ENCODE assay signal across 28 mouse cellular contexts in genomic region chr13:92539126-92539525, GRCm38 (mm10). TPM values are rescaled to one million over a fixed set of nuclear protein-coding genes. Genes with fewer than 3 reads are reported as not detected.
DNase-seq lines count a peak whose midpoint lies in the region; ATAC-seq and TF ChIP-seq lines count a peak whose summit lies in the region.
"Had no signal": no experiment of that assay in that cellular context is flagged by ENCODE, and none has a peak within 500 bp of the region (broad histone marks: within the 10 kb centered on the region; RNA-seq: fewer than 3 reads in every experiment).

No protein-coding gene starts in this region.

- H3K9me3 ChIP-seq in hindbrain, postnatal 0 days (ENCODE audit: low read length): no peaks in the 10 kb centered on the region
- no peaks in the 10 kb centered on the region for H3K9me3 ChIP-seq in hindbrain, embryonic 11.5 days (ENCODE audit: control insufficient read depth, low read length)
- H3K9me3 ChIP-seq in neural tube, embryonic 14.5 days (ENCODE audit: control insufficient read depth, low read length): no peaks in the 10 kb centered on the region
- H3K9me3 ChIP-seq in neural tube, embryonic 15.5 days (replicated peaks): no peaks in the 10 kb centered on the region
- H3K9me3 ChIP-seq: embryonic facial prominence, embryonic 12.5 days; embryonic facial prominence, embryonic 15.5 days; forebrain, embryonic 10.5 days; forebrain, embryonic 12.5 days had no signal

- no peak overlapping the region for H3K9ac ChIP-seq in hindbrain, postnatal 0 days (replicated peaks; ENCODE audit: low read length)
- no peak overlapping the region for H3K9ac ChIP-seq in hindbrain, embryonic 11.5 days (ENCODE audit: low read depth, low read length)
- no peak overlapping the region for H3K9ac ChIP-seq in neural tube, embryonic 14.5 days (replicated peaks; ENCODE audit: low read depth, low read length)
- H3K9ac ChIP-seq in neural tube, embryonic 15.5 days (replicated peaks): no peak overlapping the region
- H3K9ac ChIP-seq: embryonic facial prominence, embryonic 12.5 days; embryonic facial prominence, embryonic 15.5 days; forebrain, embryonic 12.5 days had no signal

- no peaks in the 10 kb centered on the region for H3K27me3 ChIP-seq in hindbrain, postnatal 0 days (ENCODE audit: insufficient read depth, low read length)
- H3K27me3 ChIP-seq in hindbrain, embryonic 11.5 days (ENCODE audit: control insufficient read depth, insufficient read depth, low read length): no peaks in the 10 kb centered on the region
- H3K27me3 ChIP-seq in neural tube, embryonic 14.5 days (ENCODE audit: control insufficient read depth, insufficient read depth, low read length): no peaks in the 10 kb centered on the region
- H3K27me3 ChIP-seq in neural tube, embryonic 15.5 days (replicated peaks): no peaks in the 10 kb centered on the region
- H3K27me3 ChIP-seq: embryonic facial prominence, embryonic 12.5 days; embryonic facial prominence, embryonic 15.5 days; forebrain, embryonic 12.5 days; Patski had no signal

- no peak overlapping the region for H3K4me2 ChIP-seq in hindbrain, postnatal 0 days (ENCODE audit: low read depth, low read length)
- H3K4me2 ChIP-seq in hindbrain, embryonic 11.5 days (replicated peaks; ENCODE audit: low read depth, low read length): no peak overlapping the region
- H3K4me2 ChIP-seq in neural tube, embryonic 14.5 days (ENCODE audit: low read depth, low read length): no peak overlapping the region
- no peak overlapping the region for H3K4me2 ChIP-seq in neural tube, embryonic 15.5 days
- H3K4me2 ChIP-seq: embryonic facial prominence, embryonic 12.5 days; embryonic facial prominence, embryonic 15.5 days; forebrain, embryonic 12.5 days had no signal

- H3K27ac ChIP-seq in hindbrain, postnatal 0 days: no peak overlapping the region
- H3K27ac ChIP-seq in hindbrain, embryonic 11.5 days (ENCODE audit: low read depth, low read length): no peak overlapping the region
- no peak overlapping the region for H3K27ac ChIP-seq in neural tube, embryonic 14.5 days (ENCODE audit: low read depth, low read length)
- H3K27ac ChIP-seq in neural tube, embryonic 15.5 days (replicated peaks): no peak overlapping the region
- H3K27ac ChIP-seq: embryonic facial prominence, embryonic 12.5 days; embryonic facial prominence, embryonic 15.5 days; forebrain, embryonic 10.5 days; forebrain, embryonic 12.5 days had no signal

- TF ChIP-seq CTCF in hindbrain, postnatal 0 days (IDR thresholded peaks at IDR 0.05; ENCODE audit: low read depth): no peak

- WGBS in hindbrain, postnatal 0 days: 43% methylated on average over 4 of the region's 4 CpGs
- WGBS in hindbrain, embryonic 11.5 days: 50% methylated on average over 4 of the region's 4 CpGs
- WGBS in neural tube, embryonic 14.5 days: 49% methylated on average over 4 of the region's 4 CpGs
- whole genome bisulfite sequencing in neural tube, embryonic 15.5 days: 38% methylated on average over 4 of the region's 4 CpGs

- DNase-seq in hindbrain, postnatal 0 days (ENCODE audit: low spot score): no peak
- DNase-seq in hindbrain, embryonic 11.5 days (ENCODE audit: low spot score): no peak
- DNase-seq in neural tube, embryonic 10.5 days (ENCODE audit: extremely low spot score, low spot score): no peak
- DNase-seq in c-Kit-positive CD71-positive TER-119-positive erythroid progenitor cells, embryonic 14.5 days (ENCODE audit: low spot score): no peak
- DNase-seq: adrenal gland, adult 8-10 months; adrenal gland, postnatal 14 days; adrenal gland, postnatal 36 days; cerebellum, adult 11 months; cerebellum, adult 18-20 months; cerebellum, adult 8-10 months; cerebellum, adult 9-11 months; cerebellum, postnatal 14 days; cerebellum, postnatal 36 days; embryo, embryonic 11 days had no signal

- no peaks in the 10 kb centered on the region for H3K4me1 ChIP-seq in hindbrain, postnatal 0 days (ENCODE audit: insufficient read depth, low read length)
- no peaks in the 10 kb centered on the region for H3K4me1 ChIP-seq in hindbrain, embryonic 11.5 days (replicated peaks; ENCODE audit: control insufficient read depth, insufficient read depth, low read length)
- no peaks in the 10 kb centered on the region for H3K4me1 ChIP-seq in neural tube, embryonic 14.5 days (ENCODE audit: control insufficient read depth, insufficient read depth, low read length)
- peaks cover 5% of the 10 kb centered on the region; the same call in 1 of the 2 replicates for H3K4me1 ChIP-seq in neural tube, embryonic 15.5 days
- H3K4me1 ChIP-seq: embryonic facial prominence, embryonic 12.5 days; embryonic facial prominence, embryonic 15.5 days; forebrain, embryonic 10.5 days; forebrain, embryonic 12.5 days had no signal

- 0 out of 2 replicates have a peak, but pooled peaks have one; percentile 47 for ATAC-seq in hindbrain, postnatal 0 days
- ATAC-seq in hindbrain, embryonic 11.5 days (ENCODE audit: low FRiP score): no peak
- ATAC-seq in neural tube, embryonic 14.5 days (ENCODE audit: low read depth): peak; percentile 61; the same call in 1 of the 2 replicates
- peak; percentile 80 for ATAC-seq in neural tube, embryonic 15.5 days (ENCODE audit: low FRiP score)
- ATAC-seq: activated CD4-positive, CD25-positive, alpha-beta regulatory T cell, adult 4 months; forebrain, embryonic 14.5 days; forebrain, embryonic 16.5 days; Patski had no signal

- no peaks in the 10 kb centered on the region for H3K36me3 ChIP-seq in hindbrain, postnatal 0 days (ENCODE audit: insufficient read depth, low read length)
- no peaks in the 10 kb centered on the region for H3K36me3 ChIP-seq in hindbrain, embryonic 11.5 days (ENCODE audit: control insufficient read depth, insufficient read depth, low read length)
- no peaks in the 10 kb centered on the region for H3K36me3 ChIP-seq in neural tube, embryonic 14.5 days (ENCODE audit: control insufficient read depth, insufficient read depth, low read length)
- H3K36me3 ChIP-seq in neural tube, embryonic 15.5 days: no peaks in the 10 kb centered on the region
- H3K36me3 ChIP-seq: embryonic facial prominence, embryonic 12.5 days; embryonic facial prominence, embryonic 15.5 days; forebrain, embryonic 10.5 days; forebrain, embryonic 12.5 days had no signal

- H3K4me3 ChIP-seq in hindbrain, postnatal 0 days (ENCODE audit: low read length): no peak overlapping the region
- H3K4me3 ChIP-seq in hindbrain, embryonic 11.5 days (ENCODE audit: low read depth, low read length): no peak overlapping the region
- no peak overlapping the region for H3K4me3 ChIP-seq in neural tube, embryonic 14.5 days (ENCODE audit: low read depth, low read length)
- H3K4me3 ChIP-seq in neural tube, embryonic 15.5 days (replicated peaks): no peak overlapping the region
- H3K4me3 ChIP-seq: embryonic facial prominence, embryonic 12.5 days; embryonic facial prominence, embryonic 15.5 days; erythroblast, embryonic 14.5 days; forebrain, embryonic 10.5 days; forebrain, embryonic 12.5 days had no signal

RNA-seq across cellular contexts. Expression of gene Zfyve16, which starts 8.5 kb away (rescaled TPM):
- 10.6 and 13.5 TPM in 2 replicates for total RNA-seq in hindbrain, postnatal 0 days (2014; rRNA removed)
- polyA plus RNA-seq in hindbrain, postnatal 0 days (2015; fragmentation: Nextera tagmentation; extraction: Ambion mirVana): 5.7 and 6.4 TPM in 2 replicates
- polyA plus RNA-seq in hindbrain, embryonic 11.5 days (2014; fragmentation: Nextera tagmentation; extraction: Ambion mirVana): 10.6 and 15.5 TPM in 2 replicates
- polyA plus RNA-seq in neural tube, embryonic 14.5 days (2014; fragmentation: Nextera tagmentation; extraction: Ambion mirVana): 13.7 and 16.8 TPM in 2 replicates
- polyA plus RNA-seq in neural tube, embryonic 15.5 days (2015; fragmentation: Nextera tagmentation; extraction: Ambion mirVana): 8.7 and 8.9 TPM in 2 replicates

RNA-seq across cellular contexts. Expression of gene Spz1, which starts 36.8 kb away (rescaled TPM):
- not detected in 2 replicates for total RNA-seq in hindbrain, postnatal 0 days (2014; rRNA removed)
- not detected in 2 replicates for polyA plus RNA-seq in hindbrain, postnatal 0 days (2015; fragmentation: Nextera tagmentation; extraction: Ambion mirVana)
- not detected in 2 replicates for polyA plus RNA-seq in hindbrain, embryonic 11.5 days (2014; fragmentation: Nextera tagmentation; extraction: Ambion mirVana)
- polyA plus RNA-seq in neural tube, embryonic 14.5 days (2014; fragmentation: Nextera tagmentation; extraction: Ambion mirVana): not detected in 2 replicates
- polyA plus RNA-seq in neural tube, embryonic 15.5 days (2015; fragmentation: Nextera tagmentation; extraction: Ambion mirVana): not detected in 2 replicates
- total RNA-seq: adrenal gland, adult 18-20 months; adrenal gland, adult 8-10 months; adrenal gland, postnatal 14 days; adrenal gland, postnatal 36 days; common myeloid progenitor, adult 5-6 weeks; MEL had no signal
- polyA plus RNA-seq: activated CD4-positive, CD25-positive, alpha-beta regulatory T cell, adult 4 months; embryonic facial prominence, embryonic 12.5 days; embryonic facial prominence, embryonic 15.5 days; erythroblast, embryonic 14.5 days; forebrain, embryonic 10.5 days; forebrain, embryonic 12.5 days; forebrain, embryonic 14.5 days; forebrain, embryonic 16.5 days; Patski had no signal

RNA-seq across cellular contexts. Expression of gene Fam151b, which starts 55.3 kb away (rescaled TPM):
- total RNA-seq in hindbrain, postnatal 0 days (2014; rRNA removed): 4.1 and 10.4 TPM in 2 replicates
- 0.16 TPM in 1 of 2 replicates, not detected in the other for polyA plus RNA-seq in hindbrain, postnatal 0 days (2015; fragmentation: Nextera tagmentation; extraction: Ambion mirVana)
- 0.14 TPM in 1 of 2 replicates, not detected in the other for polyA plus RNA-seq in hindbrain, embryonic 11.5 days (2014; fragmentation: Nextera tagmentation; extraction: Ambion mirVana)
- 0.22 and 0.47 TPM in 2 replicates for polyA plus RNA-seq in neural tube, embryonic 14.5 days (2014; fragmentation: Nextera tagmentation; extraction: Ambion mirVana)
- 0.17 and 0.20 TPM in 2 replicates for polyA plus RNA-seq in neural tube, embryonic 15.5 days (2015; fragmentation: Nextera tagmentation; extraction: Ambion mirVana)
- polyA plus RNA-seq: activated CD4-positive, CD25-positive, alpha-beta regulatory T cell, adult 4 months; embryonic facial prominence, embryonic 12.5 days; erythroblast, embryonic 14.5 days had no signal
